Mouse (Mus musculus) gastrocnemius, adult 2 months (tissue): ENCODE measurements at regions not wholly inside any gene's neighbourhood (a gene's known extent, or its start where the extent isn't known, plus 50 kb on each side); places are given as distances from the start of the nearest gene placed in this dataset.
A peak's percentile ranks its signal among the peaks of the same experiment; 100 is the strongest.

Source experiments
- DNase-seq: peaks from one replicate; pipeline ENCODE4 v3.0.0; 2022
- H3K27ac ChIP-seq: fragments of 200-600 bp; 2 replicates; pipeline ENCODE4 v1.8.1; 2022; ENCODE audit warnings: mild to moderate bottlenecking
- H3K4me3 ChIP-seq: fragments of 200-600 bp; 2 replicates; pipeline ENCODE4 v1.8.1; 2022; ENCODE audit warnings: mild to moderate bottlenecking, moderate library complexity
- CTCF ChIP-seq: fragments of 200-600 bp; IDR thresholded peaks from 2 replicates; pipeline ENCODE4 v1.8.1; 2022; ENCODE audit warnings: antibody characterized with exemption, mild to moderate bottlenecking, moderate library complexity
- intact Hi-C: fragments of 180-260 bp; cut with DNase I; formaldehyde crosslinking; loops from one replicate; pipeline ENCODE4 v1.15.1; 2025

DNA sequence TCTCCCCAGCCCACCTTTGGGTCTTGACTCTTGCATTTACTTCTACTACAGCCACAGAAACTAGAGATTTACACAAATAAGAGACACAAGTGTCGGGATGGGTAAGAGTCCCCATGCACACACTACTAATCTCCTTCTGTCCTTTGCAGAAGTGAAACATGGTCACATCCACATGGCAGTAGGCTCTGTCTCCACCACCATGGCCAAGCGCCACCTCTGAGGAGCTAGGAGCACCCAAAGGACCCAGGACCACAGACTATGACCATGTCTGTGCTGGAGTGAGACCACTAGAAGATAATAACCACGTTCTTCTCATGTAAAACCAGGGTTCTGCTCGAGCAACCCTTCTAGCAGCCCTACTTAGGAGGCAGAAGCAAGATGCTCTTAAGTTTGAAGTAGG is 81.1 kb upstream of the Arid1b start:
- intact Hi-C loops: loop anchor here (5.0 kb wide), 1 partner anchor 274 kb away; no protein-coding TSS in a partner anchor
- Histone ChIP-seq H3K4me3 (no peak overlapping the region), H3K27ac (peak overlapping the region; percentile 58)
- DNase-seq: no peak
- no peak for TF ChIP-seq CTCF

DNA sequence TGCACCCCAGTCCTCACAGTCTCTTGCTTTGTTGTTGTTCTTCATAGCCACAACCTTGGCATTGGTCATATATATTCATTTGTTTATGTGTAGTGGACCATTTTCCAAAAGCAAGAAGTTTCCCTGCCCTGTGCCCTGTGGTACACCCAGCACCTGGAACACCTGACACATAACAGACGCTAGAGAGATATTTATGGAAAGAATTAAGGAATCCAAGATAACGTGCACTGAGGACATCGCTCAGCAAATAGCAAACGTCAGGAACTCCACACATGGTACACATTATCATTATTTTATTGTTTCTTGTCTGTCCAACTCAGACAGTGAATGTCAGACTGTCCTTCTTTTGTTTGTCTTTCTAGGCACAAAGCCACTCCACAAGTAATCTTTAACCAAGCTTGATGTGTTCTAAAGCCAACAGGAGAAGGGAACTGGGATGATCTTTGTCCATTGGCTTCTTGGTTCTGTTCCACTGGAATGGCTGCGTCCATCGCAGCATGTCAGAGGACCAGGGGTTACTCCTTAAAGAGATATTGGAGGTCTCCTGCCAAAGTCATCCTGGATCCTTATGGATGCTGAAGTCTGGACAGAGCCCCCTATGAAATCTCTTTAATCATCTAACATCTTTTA is 74.2 kb upstream of the Arid1b start:
- H3K27ac ChIP-seq: no peak overlapping the region
- no peak for DNase-seq
- intact Hi-C loops: no loop called here
- no peak overlapping the region for H3K4me3 ChIP-seq
- no peak for TF ChIP-seq CTCF

DNA sequence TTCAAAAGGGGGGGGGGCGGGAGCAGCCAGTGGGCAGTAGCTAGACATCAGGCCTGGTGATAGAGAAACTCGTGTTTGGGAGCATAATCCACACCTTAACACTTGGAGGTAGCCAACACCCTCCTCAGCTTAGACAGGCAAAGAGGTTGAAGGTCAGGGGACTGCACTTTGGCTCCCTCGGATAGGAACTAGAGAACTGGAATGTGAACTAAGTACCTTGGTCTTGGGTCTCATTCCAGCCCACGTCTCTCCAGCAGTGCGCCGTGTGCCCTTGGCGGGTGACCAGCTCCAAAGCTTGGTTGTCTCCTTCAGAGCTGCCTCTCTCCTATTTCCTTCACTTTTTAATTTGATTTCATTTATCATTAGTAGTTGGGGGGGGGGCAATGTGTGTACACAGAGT is 73.0 kb upstream of the Arid1b start:
- intact Hi-C loops: no loop called here
- no peak overlapping the region for H3K27ac ChIP-seq
- DNase-seq: no peak
- no peak for TF ChIP-seq CTCF
- H3K4me3 ChIP-seq: no peak overlapping the region

DNA sequence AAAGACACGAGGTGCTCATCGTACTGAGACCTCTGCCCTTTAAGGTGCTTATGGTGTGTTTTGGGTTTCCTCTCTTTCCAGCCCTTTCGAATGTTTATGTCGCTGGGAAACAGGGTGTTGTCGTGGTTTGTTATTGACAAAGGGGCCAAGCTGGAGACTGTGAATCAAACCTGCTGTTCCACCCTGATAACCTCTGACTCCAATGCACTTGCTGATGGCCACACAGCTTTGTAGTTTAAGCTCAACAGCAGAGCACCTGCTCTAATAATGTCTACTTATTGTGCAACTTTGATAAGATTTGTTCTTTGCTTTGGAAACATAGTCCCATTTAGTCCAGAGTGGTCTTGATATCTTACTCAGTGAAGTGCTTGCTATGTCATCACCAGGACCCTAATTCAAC is 65.5 kb upstream of the Arid1b start:
- TF ChIP-seq CTCF: no peak
- H3K27ac ChIP-seq: no peak overlapping the region
- DNase-seq: no peak
- intact Hi-C loops: no loop called here
- H3K4me3 ChIP-seq: no peak overlapping the region

- no peak overlapping the region for H3K27ac ChIP-seq
- intact Hi-C loops: no loop called here
- TF ChIP-seq CTCF: no peak
These were observed 58.9 kb upstream of the Arid1b start for GRCm38 (mm10) chr17:4935268-4935667.

DNA sequence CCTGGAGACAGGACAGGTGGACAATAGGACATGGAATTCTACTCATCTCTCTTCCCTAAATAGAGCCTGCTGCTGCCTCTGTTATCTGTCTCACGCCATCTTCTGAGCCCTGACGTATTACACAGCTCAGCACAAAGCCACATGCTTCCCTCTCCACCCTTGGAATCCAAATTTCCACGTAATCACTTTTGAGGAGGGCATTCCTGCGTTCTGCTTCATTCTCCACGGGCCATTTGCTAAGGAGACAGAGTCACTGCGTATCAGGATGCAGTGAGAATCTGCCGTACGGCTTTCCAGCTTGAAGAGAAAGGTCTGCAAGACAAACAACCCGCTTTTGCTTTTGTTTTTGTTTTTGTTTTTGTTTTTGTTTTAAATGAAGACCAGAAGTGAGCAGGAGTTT is 53.5 kb upstream of the Arid1b start:
- no peak for TF ChIP-seq CTCF
- intact Hi-C loops: no loop called here
- DNase-seq: no peak
- Histone ChIP-seq H3K27ac (no peak overlapping the region), H3K4me3 (no peak overlapping the region)

More at GRCm38 (mm10) chr17:4935268-4935667, 58.9 kb upstream of the Arid1b start:
- H3K4me3 ChIP-seq: no peak overlapping the region
- no peak for DNase-seq

DNA sequence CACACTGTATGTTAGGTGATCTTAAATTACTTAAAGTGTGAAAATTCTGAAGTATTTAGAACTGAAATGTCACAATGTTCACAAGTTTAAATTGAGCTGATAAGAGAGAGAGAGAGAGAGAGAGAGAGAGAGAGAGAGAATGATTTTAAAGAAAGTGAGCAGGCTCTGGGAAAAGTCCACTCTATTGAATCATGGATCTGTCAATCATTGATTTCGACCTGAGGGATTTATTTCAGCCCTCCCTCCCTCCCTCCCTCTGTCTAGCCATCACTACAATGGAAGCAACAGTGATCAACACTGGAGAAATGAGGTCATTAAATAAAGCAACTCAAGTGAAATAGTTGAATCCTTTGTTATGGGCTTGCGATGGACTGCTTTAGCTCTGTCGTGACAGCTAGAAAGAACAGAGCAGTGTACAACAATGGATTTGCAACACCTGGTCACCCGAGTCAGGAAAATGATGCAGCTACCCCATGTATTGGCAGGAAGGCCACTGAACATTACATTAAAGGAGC is 52.8 kb upstream of the Arid1b start:
- TF ChIP-seq CTCF: no peak
- H3K4me3 ChIP-seq: no peak overlapping the region
- intact Hi-C loops: no loop called here
- DNase-seq: no peak
- H3K27ac ChIP-seq: no peak overlapping the region

GRCm38 (mm10) chr17:4942868-4943267 is 51.3 kb upstream of the Arid1b start:
- no peak overlapping the region for H3K4me3 ChIP-seq
- TF ChIP-seq CTCF: no peak
- no peak overlapping the region for H3K27ac ChIP-seq
- no peak for DNase-seq
- intact Hi-C loops: no loop called here
